Mouse (Mus musculus) adrenal gland, postnatal 10 days (tissue): Measurements from ENCODE around the gene Cavin1. TPM values are rescaled to one million over a fixed set of nuclear protein-coding genes. Genes with fewer than 3 reads are reported as not detected.
"Not testable (repeated sequence)": the region's sequence is repeated elsewhere in the genome, so short reads cannot be mapped to it uniquely, and the experiment has no call there.

ENCODE experiments used
- DNase-seq: peaks from one replicate; pipeline ENCODE4 v3.0.0; 2021; ENCODE audit warnings: mixed read lengths
- long read RNA-seq, 2 experiments: library from polyadenylated mRNA; stranded (forward); transcript quantifications; one replicate each; pipeline ENCODE4 v2.0.0; 2021
- total RNA-seq, 2 experiments: library from RNA; stranded (reverse); gene quantifications; 2 replicates each; pipeline ENCODE4 v1.2.3; 2021

Gene Cavin1
- 100 to 1,000 TPM; 327 to 368 TPM for total RNA-seq
- long read RNA-seq, experiment 1, transcript Cavin1-201 (2 exons, 3,491 nt), result major isoform, 54 of 150 reads
- long read RNA-seq, experiment 1, partial matches to known transcripts, result 0 of 150 reads
- long read RNA-seq, experiment 1, other reads (novel, unspliced or antisense), result 96 of 150 reads
- long read RNA-seq, experiment 2, transcript Cavin1-201 (2 exons, 3,491 nt), result major isoform, 43 of 105 reads
- long read RNA-seq, experiment 2, partial matches to known transcripts, result 0 of 105 reads
- long read RNA-seq, experiment 2, other reads (novel, unspliced or antisense), result 61 of 105 reads

GRCm38 (mm10) chr11:100970557-100970937 is at the start of gene Cavin1:
TSS of gene Cavin1 (minus strand) at chr11:100970887.
- peak; percentile 99 for DNase-seq

GRCm38 (mm10) chr11:101011641-101012040 is 41.0 kb upstream of the Cavin1 start:
- DNase-seq, result no peak

- peak; percentile 29 for DNase-seq
Measured at GRCm38 (mm10) chr11:101009888-101010784, 39.4 kb upstream of the Cavin1 start.

- peak; percentile 98 for DNase-seq
Measured at GRCm38 (mm10) chr11:101009046-101009887, 38.6 kb upstream of the Cavin1 start, which contains the start of gene Atp6v0a1. TSS of gene Atp6v0a1 (plus strand) at chr11:101009452.

- DNase-seq, result peak; percentile 46
Measured at GRCm38 (mm10) chr11:101008206-101009045, 37.7 kb upstream of the Cavin1 start.

- DNase-seq, result no peak
Measured at GRCm38 (mm10) chr11:101003025-101003685, 32.5 kb upstream of the Cavin1 start.

- not testable (repeated sequence) for DNase-seq
Measured at GRCm38 (mm10) chr11:101001875-101002552, 31.3 kb upstream of the Cavin1 start.

- no peak for DNase-seq
Measured at GRCm38 (mm10) chr11:100999254-100999653, 28.6 kb upstream of the Cavin1 start.

GRCm38 (mm10) chr11:100998836-100999235 is 28.1 kb upstream of the Cavin1 start:
- no peak for DNase-seq

GRCm38 (mm10) chr11:100996501-100996900 is 25.8 kb upstream of the Cavin1 start:
- DNase-seq, result no peak

- no peak for DNase-seq
Measured at GRCm38 (mm10) chr11:100994655-100995054, 24.0 kb upstream of the Cavin1 start.

GRCm38 (mm10) chr11:100994233-100994632 is 23.5 kb upstream of the Cavin1 start:
- no peak for DNase-seq

GRCm38 (mm10) chr11:100993437-100993836 is 22.8 kb upstream of the Cavin1 start:
- no peak for DNase-seq

- DNase-seq, result no peak
Measured at GRCm38 (mm10) chr11:100991027-100991534, 20.4 kb upstream of the Cavin1 start.

GRCm38 (mm10) chr11:100989666-100990065 is 19.0 kb upstream of the Cavin1 start:
- DNase-seq, result no peak

GRCm38 (mm10) chr11:100988674-100989073 is 18.0 kb upstream of the Cavin1 start:
- no peak for DNase-seq

GRCm38 (mm10) chr11:100985607-100986006 is 14.9 kb upstream of the Cavin1 start:
- no peak for DNase-seq

GRCm38 (mm10) chr11:100983778-100984131 is 13.1 kb upstream of the Cavin1 start:
- DNase-seq, result no peak

- peak; percentile 91 for DNase-seq
Measured at GRCm38 (mm10) chr11:100983125-100983777, 12.6 kb upstream of the Cavin1 start.
